Mouse (Mus musculus): ENCODE results near the gene Snrpg. TPM values are rescaled to one million over a fixed set of nuclear protein-coding genes. Genes with fewer than 3 reads are reported as not detected.
"Not testable (repeated sequence)": the region's sequence is repeated elsewhere in the genome, so short reads cannot be mapped to it uniquely, and the experiment has no call there.

Snrpg gene
- total RNA-seq (2014; fragmentation: Nextera tagmentation) (687 and 692 TPM in 2 replicates), total RNA-seq (2017) (44.9 and 50.5 TPM in 2 replicates)

- ATAC-seq (replicated peaks; ENCODE audit: poor library complexity, severe bottlenecking), result peak; percentile 9
Measured at GRCm38 (mm10) chr6:86370764-86371339, at the start of gene Snrpg. TSS of gene Snrpg (plus strand) at chr6:86371304.

- ATAC-seq (replicated peaks; ENCODE audit: poor library complexity, severe bottlenecking), result no peak
Measured at GRCm38 (mm10) chr6:86322031-86322563, 49.0 kb upstream of the Snrpg start.

GRCm38 (mm10) chr6:86322991-86323390 is 48.1 kb upstream of the Snrpg start:
- ATAC-seq (replicated peaks; ENCODE audit: poor library complexity, severe bottlenecking), result no peak

GRCm38 (mm10) chr6:86324400-86324799 is 46.7 kb upstream of the Snrpg start:
- ATAC-seq (replicated peaks; ENCODE audit: poor library complexity, severe bottlenecking), result no peak

- no peak for ATAC-seq (replicated peaks; ENCODE audit: poor library complexity, severe bottlenecking)
Measured at GRCm38 (mm10) chr6:86325646-86326045, 45.5 kb upstream of the Snrpg start.

GRCm38 (mm10) chr6:86326866-86327265 is 44.2 kb upstream of the Snrpg start:
- no peak for ATAC-seq (replicated peaks; ENCODE audit: poor library complexity, severe bottlenecking)

- ATAC-seq (replicated peaks; ENCODE audit: poor library complexity, severe bottlenecking), result no peak
Measured at GRCm38 (mm10) chr6:86328369-86328768, 42.7 kb upstream of the Snrpg start.

- ATAC-seq (replicated peaks; ENCODE audit: poor library complexity, severe bottlenecking), result no peak
Measured at GRCm38 (mm10) chr6:86329943-86330342, 41.2 kb upstream of the Snrpg start.

GRCm38 (mm10) chr6:86335121-86335849 is 35.8 kb upstream of the Snrpg start:
- ATAC-seq (replicated peaks; ENCODE audit: poor library complexity, severe bottlenecking), result no peak

- ATAC-seq (replicated peaks; ENCODE audit: poor library complexity, severe bottlenecking), result no peak
Measured at GRCm38 (mm10) chr6:86335860-86336259, 35.2 kb upstream of the Snrpg start.

- ATAC-seq (replicated peaks; ENCODE audit: poor library complexity, severe bottlenecking), result not testable (repeated sequence)
Measured at GRCm38 (mm10) chr6:86336340-86336739, 34.8 kb upstream of the Snrpg start.

GRCm38 (mm10) chr6:86343656-86344055 is 27.4 kb upstream of the Snrpg start:
- no peak for ATAC-seq (replicated peaks; ENCODE audit: poor library complexity, severe bottlenecking)

GRCm38 (mm10) chr6:86346063-86346462 is 25.0 kb upstream of the Snrpg start:
- no peak for ATAC-seq (replicated peaks; ENCODE audit: poor library complexity, severe bottlenecking)

- ATAC-seq (replicated peaks; ENCODE audit: poor library complexity, severe bottlenecking), result peak; percentile 55; the same call in 1 of the 2 replicates
Measured at GRCm38 (mm10) chr6:86349257-86349656, 21.8 kb upstream of the Snrpg start.

GRCm38 (mm10) chr6:86354948-86355347 is 16.2 kb upstream of the Snrpg start:
- ATAC-seq (replicated peaks; ENCODE audit: poor library complexity, severe bottlenecking), result no peak

GRCm38 (mm10) chr6:86356956-86357355 is 14.1 kb upstream of the Snrpg start:
- ATAC-seq (replicated peaks; ENCODE audit: poor library complexity, severe bottlenecking), result no peak

- no peak for ATAC-seq (replicated peaks; ENCODE audit: poor library complexity, severe bottlenecking)
Measured at GRCm38 (mm10) chr6:86360691-86361090, 10.4 kb upstream of the Snrpg start.

GRCm38 (mm10) chr6:86361373-86361772 is 9.7 kb upstream of the Snrpg start:
- ATAC-seq (replicated peaks; ENCODE audit: poor library complexity, severe bottlenecking), result no peak

- ATAC-seq (replicated peaks; ENCODE audit: poor library complexity, severe bottlenecking), result peak; percentile 53
Measured at GRCm38 (mm10) chr6:86364442-86365141, 6.5 kb upstream of the Snrpg start.

- ATAC-seq (replicated peaks; ENCODE audit: poor library complexity, severe bottlenecking), result peak; percentile 93
Measured at GRCm38 (mm10) chr6:86365371-86366124, 5.6 kb upstream of the Snrpg start, which contains the start of gene Fam136a. TSS of gene Fam136a (plus strand) at chr6:86365646.
